Mouse (Mus musculus): ENCODE data around the gene Rpl7a. TPM values are rescaled to one million over a fixed set of nuclear protein-coding genes. Genes with fewer than 3 reads are reported as not detected.
"Not testable (repeated sequence)": the region's sequence is repeated elsewhere in the genome, so short reads cannot be mapped to it uniquely, and the experiment has no call there.

Rpl7a gene
- 458 and 551 TPM in 2 replicates for polyA plus RNA-seq (2015; fragmentation: Nextera tagmentation; extraction: Ambion mirVana)

DNA sequence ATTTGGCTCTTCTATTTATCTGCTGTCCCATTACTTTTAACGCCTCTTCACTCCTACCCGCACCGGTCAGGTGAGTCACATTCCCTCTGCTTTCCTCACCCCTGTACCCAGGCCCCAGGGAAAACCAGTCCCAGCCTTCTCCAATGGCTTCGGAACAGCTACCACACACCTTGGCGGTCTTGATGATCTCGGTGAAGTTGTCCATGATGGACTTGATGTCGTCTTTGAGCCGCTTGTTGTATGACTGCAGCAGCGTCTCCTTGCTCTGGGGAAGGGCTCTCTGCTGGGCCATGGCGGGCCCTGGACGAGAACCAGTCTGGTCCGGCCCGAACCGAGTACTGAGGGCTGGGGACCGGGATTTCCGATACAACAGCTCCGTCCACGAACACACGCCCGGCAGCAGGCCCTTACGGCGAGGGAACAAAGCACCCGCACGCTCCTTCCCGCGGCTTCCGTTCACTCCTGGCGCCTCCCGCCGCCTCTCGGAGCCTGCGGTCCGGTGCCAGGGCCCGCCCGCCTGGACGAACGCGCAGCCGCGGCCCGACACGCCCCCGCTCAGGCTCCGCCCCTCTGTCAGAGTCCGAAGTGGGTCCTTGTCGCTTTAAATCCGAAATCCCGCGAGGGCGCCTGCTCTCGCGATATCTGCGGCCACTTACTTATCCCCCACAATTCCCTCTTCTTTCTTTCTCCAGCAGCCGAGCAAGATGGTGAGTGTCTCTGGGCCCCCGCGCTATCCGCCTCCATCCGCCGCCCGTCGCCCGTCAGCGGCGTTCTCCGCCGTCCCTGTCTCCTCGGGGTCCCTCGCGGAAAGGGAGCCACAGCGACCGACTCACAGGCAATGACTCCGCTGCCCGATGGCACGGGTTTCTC, at the start of gene Rpl7a, which contains the start of gene Med22:
Gene Rpl7a (plus strand): TSS at position 641 of the 870 bp plus-strand sequence.
Gene Med22 (minus strand): TSS at position 554 of the 870 bp plus-strand sequence.
- Histone ChIP-seq H3K27ac (ENCODE audit: low read length) (peak within 1 kb of the TSS; percentile 91), H3K27me3 (ENCODE audit: control insufficient read depth, insufficient read depth, low read length) (no peaks in the 10 kb centered on the region), H3K9ac (ENCODE audit: low read length) (peak within 1 kb of the TSS; percentile 80), H3K36me3 (ENCODE audit: control insufficient read depth, insufficient read depth, low read length) (peaks cover 30% of the 10 kb centered on the region), H3K9me3 (replicated peaks; ENCODE audit: control insufficient read depth, low read length) (no peaks in the 10 kb centered on the region), H3K4me2 (ENCODE audit: low read depth, low read length) (peak within 1 kb of the TSS; percentile 100), H3K4me3 (replicated peaks; ENCODE audit: low read length) (peak within 1 kb of the TSS; percentile 87), H3K4me1 (ENCODE audit: control insufficient read depth, insufficient read depth, low read length) (peaks cover 27% of the 10 kb centered on the region)
- WGBS, result under 1% methylated on average over 74 of the region's 74 CpGs
- ATAC-seq (ENCODE audit: insufficient read depth, low FRiP score), result peak; percentile 95

GRCm38 (mm10) chr2:26862856-26863255, 47.7 kb upstream of the Rpl7a start:
- no peak for ATAC-seq (ENCODE audit: insufficient read depth, low FRiP score)
- Histone ChIP-seq H3K36me3 (ENCODE audit: control insufficient read depth, insufficient read depth, low read length) (no peaks in the 10 kb centered on the region), H3K9ac (ENCODE audit: low read length) (no peak overlapping the region), H3K4me3 (replicated peaks; ENCODE audit: low read length) (no peak overlapping the region), H3K27ac (ENCODE audit: low read length) (no peak overlapping the region), H3K9me3 (replicated peaks; ENCODE audit: control insufficient read depth, low read length) (no peaks in the 10 kb centered on the region), H3K4me2 (ENCODE audit: low read depth, low read length) (no peak overlapping the region), H3K27me3 (ENCODE audit: control insufficient read depth, insufficient read depth, low read length) (no peaks in the 10 kb centered on the region), H3K4me1 (ENCODE audit: control insufficient read depth, insufficient read depth, low read length) (no peaks in the 10 kb centered on the region)
- 62% methylated on average over 3 of the region's 3 CpGs for WGBS

- Histone ChIP-seq H3K27me3 (ENCODE audit: control insufficient read depth, insufficient read depth, low read length) (no peaks in the 10 kb centered on the region), H3K9ac (ENCODE audit: low read length) (no peak within 1 kb of the TSS), H3K4me1 (ENCODE audit: control insufficient read depth, insufficient read depth, low read length) (no peaks in the 10 kb centered on the region), H3K4me2 (ENCODE audit: low read depth, low read length) (no peak within 1 kb of the TSS), H3K36me3 (ENCODE audit: control insufficient read depth, insufficient read depth, low read length) (no peaks in the 10 kb centered on the region), H3K27ac (ENCODE audit: low read length) (no peak within 1 kb of the TSS), H3K9me3 (replicated peaks; ENCODE audit: control insufficient read depth, low read length) (no peaks in the 10 kb centered on the region), H3K4me3 (replicated peaks; ENCODE audit: low read length) (no peak within 1 kb of the TSS)
- ATAC-seq (ENCODE audit: insufficient read depth, low FRiP score), result no peak
- 54% methylated on average over 3 of the region's 3 CpGs for WGBS
Measured at GRCm38 (mm10) chr2:26864879-26865278, 45.7 kb upstream of the Rpl7a start, which contains the start of gene Abo. Gene Abo, minus strand, starts transcription at chr2:26864979.

GRCm38 (mm10) chr2:26870666-26871065, 39.9 kb upstream of the Rpl7a start:
- no peaks in the 10 kb centered on the region for H3K9me3 ChIP-seq (replicated peaks; ENCODE audit: control insufficient read depth, low read length)
- H3K36me3 ChIP-seq (ENCODE audit: control insufficient read depth, insufficient read depth, low read length), result no peaks in the 10 kb centered on the region
- H3K4me3 ChIP-seq (replicated peaks; ENCODE audit: low read length), result no peak overlapping the region
- no peak overlapping the region for H3K4me2 ChIP-seq (ENCODE audit: low read depth, low read length)
- no peak overlapping the region for H3K9ac ChIP-seq (ENCODE audit: low read length)
- no peaks in the 10 kb centered on the region for H3K4me1 ChIP-seq (ENCODE audit: control insufficient read depth, insufficient read depth, low read length)
- no peak for ATAC-seq (ENCODE audit: insufficient read depth, low FRiP score)
- no peak overlapping the region for H3K27ac ChIP-seq (ENCODE audit: low read length)
- 60% methylated on average over 6 of the region's 6 CpGs for WGBS
- no peaks in the 10 kb centered on the region for H3K27me3 ChIP-seq (ENCODE audit: control insufficient read depth, insufficient read depth, low read length)

DNA sequence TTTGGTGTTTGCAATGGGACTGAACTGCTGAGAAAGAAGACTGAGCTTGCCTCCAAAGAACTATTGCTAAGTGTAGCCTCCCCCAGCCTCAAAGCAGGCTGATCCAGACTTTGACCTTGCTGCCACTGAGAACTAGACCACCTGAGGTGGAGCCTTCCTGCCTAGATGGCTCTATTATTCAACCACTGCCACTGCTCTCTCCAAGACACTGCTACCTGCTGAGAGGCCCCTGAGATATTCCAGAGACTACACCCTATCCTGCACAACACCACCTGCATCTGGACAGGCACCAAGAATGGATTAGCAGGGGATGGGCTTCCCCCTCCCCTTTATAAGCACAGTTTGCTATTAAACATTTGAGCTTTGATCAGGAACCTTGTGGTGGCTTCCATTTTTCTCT, 32.0 kb upstream of the Rpl7a start:
- no peaks in the 10 kb centered on the region for H3K27me3 ChIP-seq (ENCODE audit: control insufficient read depth, insufficient read depth, low read length)
- no peak overlapping the region for H3K4me2 ChIP-seq (ENCODE audit: low read depth, low read length)
- ATAC-seq (ENCODE audit: insufficient read depth, low FRiP score), result no peak
- no peaks in the 10 kb centered on the region; the same call in 1 of the 2 replicates for H3K9me3 ChIP-seq (replicated peaks; ENCODE audit: control insufficient read depth, low read length)
- H3K9ac ChIP-seq (ENCODE audit: low read length), result no peak overlapping the region
- no peak overlapping the region for H3K27ac ChIP-seq (ENCODE audit: low read length)
- no peak overlapping the region for H3K4me3 ChIP-seq (replicated peaks; ENCODE audit: low read length)
- no peaks in the 10 kb centered on the region for H3K36me3 ChIP-seq (ENCODE audit: control insufficient read depth, insufficient read depth, low read length)
- H3K4me1 ChIP-seq (ENCODE audit: control insufficient read depth, insufficient read depth, low read length), result no peaks in the 10 kb centered on the region

DNA sequence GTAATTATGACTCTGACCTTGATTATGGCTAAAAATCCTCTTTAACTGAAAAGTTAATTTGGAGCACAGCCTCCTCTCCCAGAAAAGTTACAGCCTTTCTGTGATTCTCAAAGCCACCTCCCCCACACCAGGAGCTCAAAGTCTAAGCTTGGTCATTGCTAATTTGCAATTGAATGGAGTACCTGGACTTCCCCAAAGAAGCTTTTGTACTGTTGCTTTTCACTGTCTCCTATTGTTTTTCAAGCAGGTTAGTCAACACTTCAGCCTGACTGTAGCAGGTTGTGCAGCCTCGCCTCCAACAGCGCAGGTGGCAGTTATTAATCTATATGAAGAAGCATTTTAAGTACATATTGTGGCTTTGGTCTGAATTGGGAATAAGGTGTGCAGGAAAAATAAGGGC, 25.0 kb upstream of the Rpl7a start:
- H3K9me3 ChIP-seq (replicated peaks; ENCODE audit: control insufficient read depth, low read length); H3K4me1 ChIP-seq (ENCODE audit: control insufficient read depth, insufficient read depth, low read length): not testable (repeated sequence)

DNA sequence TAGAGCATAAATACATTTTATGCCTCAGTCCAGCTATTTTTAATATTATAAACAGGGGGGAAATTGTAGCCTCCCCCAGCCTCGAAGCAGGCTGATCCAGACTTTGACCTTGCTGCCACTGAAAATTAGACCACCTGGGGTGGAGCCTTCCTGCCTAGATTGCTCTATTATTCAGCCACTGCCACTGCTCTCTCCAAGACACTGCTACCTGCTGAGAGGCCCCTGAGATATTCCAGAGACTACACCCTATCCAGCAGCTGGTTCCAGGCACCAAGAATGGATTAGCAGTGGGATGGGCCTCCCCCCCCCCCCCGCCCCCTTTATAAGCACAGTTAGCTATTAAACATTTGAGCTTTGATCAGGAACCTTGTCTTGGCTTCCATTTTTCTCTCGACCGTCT, 24.4 kb upstream of the Rpl7a start:
- not testable (repeated sequence) for H3K27ac ChIP-seq (ENCODE audit: low read length); H3K9me3 ChIP-seq (replicated peaks; ENCODE audit: control insufficient read depth, low read length); H3K4me1 ChIP-seq (ENCODE audit: control insufficient read depth, insufficient read depth, low read length); H3K4me3 ChIP-seq (replicated peaks; ENCODE audit: low read length); H3K27me3 ChIP-seq (ENCODE audit: control insufficient read depth, insufficient read depth, low read length); H3K4me2 ChIP-seq (ENCODE audit: low read depth, low read length); H3K36me3 ChIP-seq (ENCODE audit: control insufficient read depth, insufficient read depth, low read length); H3K9ac ChIP-seq (ENCODE audit: low read length); ATAC-seq (ENCODE audit: insufficient read depth, low FRiP score)
- 76% methylated on average over 4 of the region's 4 CpGs for WGBS

More for the DNA sequence above, 25.0 kb upstream of the Rpl7a start:
- H3K4me3 ChIP-seq (replicated peaks; ENCODE audit: low read length); H3K27ac ChIP-seq (ENCODE audit: low read length); H3K36me3 ChIP-seq (ENCODE audit: control insufficient read depth, insufficient read depth, low read length); H3K4me2 ChIP-seq (ENCODE audit: low read depth, low read length); H3K9ac ChIP-seq (ENCODE audit: low read length); H3K27me3 ChIP-seq (ENCODE audit: control insufficient read depth, insufficient read depth, low read length); ATAC-seq (ENCODE audit: insufficient read depth, low FRiP score): not testable (repeated sequence)
- 88% methylated on average over 2 of the region's 2 CpGs for WGBS

GRCm38 (mm10) chr2:26895898-26896297, 14.7 kb upstream of the Rpl7a start:
- H3K4me1 ChIP-seq (ENCODE audit: control insufficient read depth, insufficient read depth, low read length), result peaks cover 2% of the 10 kb centered on the region; the same call in 1 of the 2 replicates
- no peak overlapping the region for H3K9ac ChIP-seq (ENCODE audit: low read length)
- WGBS, result 90% methylated on average over 4 of the region's 4 CpGs
- H3K4me2 ChIP-seq (ENCODE audit: low read depth, low read length), result no peak overlapping the region
- H3K9me3 ChIP-seq (replicated peaks; ENCODE audit: control insufficient read depth, low read length), result no peaks in the 10 kb centered on the region
- H3K27ac ChIP-seq (ENCODE audit: low read length), result no peak overlapping the region
- ATAC-seq (ENCODE audit: insufficient read depth, low FRiP score), result no peak
- peaks cover 48% of the 10 kb centered on the region for H3K36me3 ChIP-seq (ENCODE audit: control insufficient read depth, insufficient read depth, low read length)
- H3K27me3 ChIP-seq (ENCODE audit: control insufficient read depth, insufficient read depth, low read length), result no peaks in the 10 kb centered on the region
- H3K4me3 ChIP-seq (replicated peaks; ENCODE audit: low read length), result no peak overlapping the region

- Histone ChIP-seq H3K4me1 (ENCODE audit: control insufficient read depth, insufficient read depth, low read length) (peaks cover 24% of the 10 kb centered on the region), H3K4me2 (ENCODE audit: low read depth, low read length) (no peak overlapping the region), H3K27ac (ENCODE audit: low read length) (no peak overlapping the region), H3K9ac (ENCODE audit: low read length) (no peak overlapping the region), H3K27me3 (ENCODE audit: control insufficient read depth, insufficient read depth, low read length) (no peaks in the 10 kb centered on the region), H3K4me3 (replicated peaks; ENCODE audit: low read length) (no peak overlapping the region), H3K36me3 (ENCODE audit: control insufficient read depth, insufficient read depth, low read length) (peaks cover 35% of the 10 kb centered on the region), H3K9me3 (replicated peaks; ENCODE audit: control insufficient read depth, low read length) (no peaks in the 10 kb centered on the region)
- no peak for ATAC-seq (ENCODE audit: insufficient read depth, low FRiP score)
- WGBS, result 56% methylated on average over 1 of the region's 1 CpGs
Measured at GRCm38 (mm10) chr2:26900731-26901130, 9.8 kb upstream of the Rpl7a start.

Data from stomach, embryonic 16.5 days (tissue).